Mouse (Mus musculus) adrenal gland, postnatal 10 days (tissue): ENCODE results near the gene Anapc7. TPM values are rescaled to one million over a fixed set of nuclear protein-coding genes. Genes with fewer than 3 reads are reported as not detected.

Experiments used
- total RNA-seq, 2 experiments: library from RNA; stranded (reverse); gene quantifications; 2 replicates each; pipeline ENCODE4 v1.2.3; 2021

Gene Anapc7
- total RNA-seq, 2 experiments from 2014 or later: 46.8 to 50.1 TPM

Other genes starting within 250 kb of the Anapc7 start
- 1 to 10 TPM; 5.8 to 6.6 TPM for gene Hvcn1, start 214.9 kb upstream of the Anapc7 start, total RNA-seq
- gene Tctn1, start 157.2 kb upstream of the Anapc7 start, total RNA-seq: 10 to 100 TPM; 11.1 to 13.5 TPM
- gene Pptc7, start 137.3 kb upstream of the Anapc7 start, total RNA-seq: 10 to 100 TPM; 36.7 to 49.2 TPM
- 1 to 10 TPM; 4.6 to 4.8 TPM for gene Rad9b, start 67.5 kb upstream of the Anapc7 start, total RNA-seq
- gene Vps29, start 67.3 kb upstream of the Anapc7 start, total RNA-seq: 100 to 1,000 TPM; 121 to 131 TPM
- gene Gpn3, start 49.8 kb upstream of the Anapc7 start, total RNA-seq: 10 to 100 TPM; 27.2 to 33.8 TPM
- 10 to 100 TPM; 30.3 to 32.7 TPM for gene Fam216a, start 49.3 kb upstream of the Anapc7 start, total RNA-seq
- 100 to 1,000 TPM; 164 to 207 TPM for gene Arpc3, start 29.8 kb upstream of the Anapc7 start, total RNA-seq
- gene Atp2a2, start 80.5 kb downstream of the Anapc7 start, total RNA-seq: 100 to 1,000 TPM; 202 to 226 TPM
- 10 to 100 TPM; 19.0 to 20.4 TPM for gene Ift81, start 192.8 kb downstream of the Anapc7 start, total RNA-seq
- 1 to 10 TPM; 3.2 to 5.1 TPM for gene P2rx7, start 222.2 kb downstream of the Anapc7 start, total RNA-seq